Comparison of ENCODE assay signal across 19 mouse cellular contexts in the genomic region with DNA sequence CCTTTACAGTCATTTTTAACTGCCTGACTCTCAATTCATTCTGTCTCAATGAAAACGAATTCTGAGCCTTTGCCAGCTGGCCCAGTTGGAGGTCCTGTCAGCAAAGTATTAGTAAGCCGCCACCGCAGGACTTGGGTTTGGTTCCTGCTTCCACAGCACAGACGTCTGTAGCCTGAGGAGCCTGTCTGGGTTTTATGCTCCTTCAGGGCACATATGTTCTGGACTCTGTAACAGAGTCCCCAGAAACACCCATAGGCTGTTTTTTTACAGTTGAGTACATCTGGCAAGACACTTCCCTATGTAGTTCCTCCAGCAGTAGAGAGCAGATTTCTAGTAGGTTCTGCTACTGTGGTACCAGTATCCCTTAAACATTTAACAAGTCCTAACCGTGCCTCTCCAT. TPM values are rescaled to one million over a fixed set of nuclear protein-coding genes. Genes with fewer than 3 reads are reported as not detected.
DNase-seq lines count a peak whose midpoint lies in the region; ATAC-seq and TF ChIP-seq lines count a peak whose summit lies in the region.
"Had no signal": no experiment of that assay in that cellular context is flagged by ENCODE, and none has a peak within 500 bp of the region (broad histone marks: within the 10 kb centered on the region; RNA-seq: fewer than 3 reads in every experiment).

No protein-coding gene starts in this region.

- H3K9ac ChIP-seq in hindbrain, postnatal 0 days (replicated peaks; ENCODE audit: low read length): no peak overlapping the region
- H3K9ac ChIP-seq in hindbrain, embryonic 12.5 days: no peak overlapping the region
- H3K9ac ChIP-seq in stomach, postnatal 0 days (ENCODE audit: low read length): no peak overlapping the region
- H3K9ac ChIP-seq: intestine, embryonic 15.5 days; lung, embryonic 15.5 days had no signal

- no peaks in the 10 kb centered on the region for H3K4me1 ChIP-seq in hindbrain, postnatal 0 days (ENCODE audit: insufficient read depth, low read length)
- H3K4me1 ChIP-seq in hindbrain, embryonic 12.5 days: no peaks in the 10 kb centered on the region
- H3K4me1 ChIP-seq in stomach, postnatal 0 days (replicated peaks; ENCODE audit: control insufficient read depth, insufficient read depth): no peaks in the 10 kb centered on the region
- H3K4me1 ChIP-seq: intestine, embryonic 15.5 days; lung, embryonic 15.5 days had no signal

- H3K27ac ChIP-seq in hindbrain, postnatal 0 days: no peak overlapping the region
- H3K27ac ChIP-seq in hindbrain, embryonic 12.5 days: no peak overlapping the region
- no peak overlapping the region for H3K27ac ChIP-seq in stomach, postnatal 0 days (replicated peaks)
- H3K27ac ChIP-seq: heart, adult 2 months; intestine, embryonic 15.5 days; lung, embryonic 15.5 days had no signal

- 0 out of 2 replicates have a peak, but pooled peaks cover 4% of the 10 kb centered on the region for H3K36me3 ChIP-seq in hindbrain, postnatal 0 days (ENCODE audit: insufficient read depth, low read length)
- H3K36me3 ChIP-seq in hindbrain, embryonic 12.5 days: peaks cover 38% of the 10 kb centered on the region
- H3K36me3 ChIP-seq in stomach, postnatal 0 days (ENCODE audit: control insufficient read depth, insufficient read depth, low read length): no peaks in the 10 kb centered on the region
- H3K36me3 ChIP-seq: intestine, embryonic 15.5 days had no signal

- WGBS in hindbrain, postnatal 0 days: 50% methylated on average over 5 of the region's 5 CpGs
- WGBS in hindbrain, embryonic 12.5 days: 70% methylated on average over 5 of the region's 5 CpGs
- WGBS in stomach, postnatal 0 days: 69% methylated on average over 5 of the region's 5 CpGs

- H3K4me3 ChIP-seq in hindbrain, postnatal 0 days (ENCODE audit: low read length): no peak overlapping the region
- H3K4me3 ChIP-seq in hindbrain, embryonic 12.5 days: no peak overlapping the region
- H3K4me3 ChIP-seq in stomach, postnatal 0 days (ENCODE audit: low read depth, low read length): no peak overlapping the region
- H3K4me3 ChIP-seq: heart, adult 2 months; intestine, embryonic 15.5 days; lung, embryonic 15.5 days had no signal

- no peak overlapping the region for H3K4me2 ChIP-seq in hindbrain, postnatal 0 days (ENCODE audit: low read depth, low read length)
- H3K4me2 ChIP-seq in hindbrain, embryonic 12.5 days (replicated peaks): no peak overlapping the region
- H3K4me2 ChIP-seq in stomach, postnatal 0 days (replicated peaks; ENCODE audit: low read depth): no peak overlapping the region
- H3K4me2 ChIP-seq: intestine, embryonic 15.5 days; lung, embryonic 15.5 days had no signal

- no peak for TF ChIP-seq EP300 in stomach, postnatal 0 days (optimal IDR thresholded peaks at IDR 0.05)

- H3K27me3 ChIP-seq in hindbrain, postnatal 0 days (ENCODE audit: insufficient read depth, low read length): no peaks in the 10 kb centered on the region
- no peaks in the 10 kb centered on the region for H3K27me3 ChIP-seq in hindbrain, embryonic 12.5 days
- H3K27me3 ChIP-seq in stomach, postnatal 0 days (ENCODE audit: control insufficient read depth, insufficient read depth, low read length): no peaks in the 10 kb centered on the region
- H3K27me3 ChIP-seq: intestine, embryonic 15.5 days; lung, embryonic 15.5 days had no signal

- DNase-seq in cerebellum, postnatal 10 days: peak; percentile 42 to 59
- no peak for DNase-seq in cerebellum, adult 9-11 months
- DNase-seq in hindbrain, postnatal 0 days (ENCODE audit: low spot score): peak; percentile 11
- peak; percentile 6 for DNase-seq in right cerebral cortex, postnatal 4 days
- DNase-seq in right cerebral cortex, postnatal 36 days (ENCODE audit: low spot score in 2 of 2): no peak
- DNase-seq in stomach, postnatal 0 days (ENCODE audit: low spot score): no peak
- DNase-seq: heart, adult 2 months; layer of hippocampus, adult 9-11 months; thymus, adult 2 months had no signal

- ATAC-seq in hindbrain, postnatal 0 days: no peak
- no peak for ATAC-seq in hindbrain, embryonic 12.5 days (ENCODE audit: low FRiP score)
- no peak for ATAC-seq in stomach, postnatal 0 days (ENCODE audit: low FRiP score, low TSS enrichment)
- ATAC-seq: intestine, embryonic 15.5 days had no signal

- TF ChIP-seq CTCF in hindbrain, postnatal 0 days (IDR thresholded peaks at IDR 0.05; ENCODE audit: low read depth): no peak
- TF ChIP-seq CTCF in stomach, postnatal 0 days (IDR thresholded peaks at IDR 0.05; ENCODE audit: low read depth): no peak

- H3K9me3 ChIP-seq in hindbrain, postnatal 0 days (ENCODE audit: low read length): no peaks in the 10 kb centered on the region
- no peaks in the 10 kb centered on the region for H3K9me3 ChIP-seq in hindbrain, embryonic 12.5 days (replicated peaks)
- H3K9me3 ChIP-seq in stomach, postnatal 0 days (ENCODE audit: control insufficient read depth, low read length): no peaks in the 10 kb centered on the region
- H3K9me3 ChIP-seq: intestine, embryonic 15.5 days; lung, embryonic 15.5 days had no signal

RNA-seq across cellular contexts. Expression of a gene that starts 11.9 kb away (rescaled TPM):
- 81.8 and 86.3 TPM in 2 replicates for total RNA-seq in hindbrain, postnatal 0 days (2014; rRNA removed)
- 110 and 117 TPM in 2 replicates for polyA plus RNA-seq in hindbrain, postnatal 0 days (2015; fragmentation: Nextera tagmentation; extraction: Ambion mirVana)
- 245 and 255 TPM in 2 replicates for polyA plus RNA-seq in hindbrain, embryonic 12.5 days (2016; fragmentation: Nextera tagmentation; extraction: Ambion mirVana)
- 37.2 and 37.9 TPM in 2 replicates for polyA plus RNA-seq in stomach, postnatal 0 days (2015; fragmentation: Nextera tagmentation; extraction: Ambion mirVana)

RNA-seq across cellular contexts. Expression of a gene that starts 28.0 kb away (rescaled TPM):
- not detected in 2 replicates for total RNA-seq in hindbrain, postnatal 0 days (2014; rRNA removed)
- polyA plus RNA-seq in hindbrain, postnatal 0 days (2015; fragmentation: Nextera tagmentation; extraction: Ambion mirVana): 0.06 TPM in 1 of 2 replicates, not detected in the other
- not detected in 2 replicates for polyA plus RNA-seq in hindbrain, embryonic 12.5 days (2016; fragmentation: Nextera tagmentation; extraction: Ambion mirVana)
- not detected in 2 replicates for polyA plus RNA-seq in stomach, postnatal 0 days (2015; fragmentation: Nextera tagmentation; extraction: Ambion mirVana)
- total RNA-seq: gastrocnemius, adult 8-10 months; heart, adult 2 months; heart, postnatal 10 days; left cerebral cortex, postnatal 14 days; liver, adult 2 months; megakaryocyte, adult 5-6 weeks; MEL had no signal
- polyA plus RNA-seq: embryonic facial prominence, embryonic 11.5 days; heart, adult 2 months; intestine, embryonic 15.5 days; liver, adult 2 months; lung, embryonic 15.5 days; thymus, adult 2 months had no signal

RNA-seq across cellular contexts. Expression of a gene that starts 42.4 kb away (rescaled TPM):
- 5.4 and 8.4 TPM in 2 replicates for total RNA-seq in hindbrain, postnatal 0 days (2014; rRNA removed)
- 4.6 and 4.7 TPM in 2 replicates for polyA plus RNA-seq in hindbrain, postnatal 0 days (2015; fragmentation: Nextera tagmentation; extraction: Ambion mirVana)
- 9.3 and 10.9 TPM in 2 replicates for polyA plus RNA-seq in hindbrain, embryonic 12.5 days (2016; fragmentation: Nextera tagmentation; extraction: Ambion mirVana)
- polyA plus RNA-seq in stomach, postnatal 0 days (2015; fragmentation: Nextera tagmentation; extraction: Ambion mirVana): 3.6 and 4.1 TPM in 2 replicates

Comparison
In these comparisons a context has a peak if more than half of its experiments do, and no peak if none do; other contexts are left out.
1. DNase-seq: peak in cerebellum, postnatal 10 days (2 of 2), hindbrain, postnatal 0 days (single experiment) and right cerebral cortex, postnatal 4 days (single experiment); none in cerebellum, adult 9-11 months (single experiment), right cerebral cortex, postnatal 36 days (0 of 2) and stomach, postnatal 0 days (single experiment).